In the genomic region with DNA sequence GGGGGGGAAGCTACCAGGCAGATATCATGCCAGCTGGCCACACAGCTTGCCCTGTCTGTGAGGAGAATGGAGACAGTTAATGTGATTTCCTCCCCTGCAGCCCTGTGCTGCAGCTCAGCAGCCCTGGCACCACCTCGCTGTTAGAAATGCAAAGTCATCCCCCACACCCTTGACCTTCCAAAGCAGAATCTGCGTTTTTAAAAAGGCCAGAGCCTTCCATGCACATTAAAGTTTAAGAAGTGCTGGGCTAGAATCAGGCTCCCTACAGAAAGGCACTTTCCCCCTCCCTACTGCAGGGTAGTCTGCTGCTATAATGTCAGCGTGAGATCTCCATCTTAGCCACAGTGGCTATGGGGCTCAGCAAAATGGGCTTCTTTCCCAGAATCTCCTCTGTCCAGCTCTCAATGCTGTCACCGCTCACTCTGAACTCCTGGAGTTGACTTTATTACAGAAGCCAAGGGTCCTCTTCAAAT, we compare ENCODE assay signal across 10 mouse cellular contexts. TPM values are rescaled to one million over a fixed set of nuclear protein-coding genes. Genes with fewer than 3 reads are reported as not detected.
DNase-seq lines count a peak whose midpoint lies in the region; ATAC-seq lines count a peak whose summit lies in the region.
"Had no signal": no experiment of that assay in that cellular context is flagged by ENCODE, and none has a peak within 500 bp of the region (broad histone marks: within the 10 kb centered on the region; RNA-seq: fewer than 3 reads in every experiment).

No protein-coding gene starts in this region.

- H3K4me2 ChIP-seq in midbrain, embryonic 14.5 days (ENCODE audit: low read length) = no peak overlapping the region
- H3K4me2 ChIP-seq in midbrain, embryonic 11.5 days = no peak overlapping the region
- H3K4me2 ChIP-seq: embryonic facial prominence, embryonic 15.5 days; neural tube, embryonic 12.5 days had no signal

- H3K9me3 ChIP-seq in midbrain, embryonic 14.5 days (ENCODE audit: control insufficient read depth, low read length) = no peaks in the 10 kb centered on the region
- no peaks in the 10 kb centered on the region for H3K9me3 ChIP-seq in midbrain, embryonic 11.5 days (ENCODE audit: control insufficient read depth, low read length)
- H3K9me3 ChIP-seq: embryonic facial prominence, embryonic 15.5 days; neural tube, embryonic 12.5 days had no signal

- no peak overlapping the region for H3K4me3 ChIP-seq in midbrain, embryonic 14.5 days (replicated peaks; ENCODE audit: low read depth, low read length)
- no peak overlapping the region for H3K4me3 ChIP-seq in midbrain, embryonic 11.5 days (ENCODE audit: low read depth, low read length)
- no peak overlapping the region for H3K4me3 ChIP-seq in macrophage (ENCODE audit: inconsistent target)
- H3K4me3 ChIP-seq: embryonic facial prominence, embryonic 15.5 days; neural tube, embryonic 12.5 days had no signal

- no peak overlapping the region for H3K9ac ChIP-seq in midbrain, embryonic 14.5 days (replicated peaks; ENCODE audit: low read length)
- no peak overlapping the region for H3K9ac ChIP-seq in midbrain, embryonic 11.5 days (ENCODE audit: low read length)
- H3K9ac ChIP-seq: embryonic facial prominence, embryonic 15.5 days; neural tube, embryonic 12.5 days had no signal

- no peaks in the 10 kb centered on the region for H3K4me1 ChIP-seq in midbrain, embryonic 14.5 days (ENCODE audit: control insufficient read depth, insufficient read depth, low read length)
- no peaks in the 10 kb centered on the region; the same call in 1 of the 2 replicates for H3K4me1 ChIP-seq in midbrain, embryonic 11.5 days (ENCODE audit: control insufficient read depth, insufficient read depth, low read length)
- H3K4me1 ChIP-seq: embryonic facial prominence, embryonic 15.5 days; neural tube, embryonic 12.5 days had no signal

- no peak overlapping the region for H3K27ac ChIP-seq in midbrain, embryonic 14.5 days (replicated peaks; ENCODE audit: low read depth, low read length)
- no peak overlapping the region for H3K27ac ChIP-seq in midbrain, embryonic 11.5 days (ENCODE audit: low read depth, low read length)
- H3K27ac ChIP-seq in macrophage = peak overlapping the region; percentile 73
- H3K27ac ChIP-seq: embryonic facial prominence, embryonic 15.5 days; neural tube, embryonic 12.5 days had no signal

- ATAC-seq in midbrain, embryonic 14.5 days (ENCODE audit: low FRiP score, low TSS enrichment) = no peak
- no peak for ATAC-seq in midbrain, embryonic 11.5 days (ENCODE audit: low FRiP score)
- peak; percentile 17; the same call in 1 of the 2 replicates for ATAC-seq in granulocyte monocyte progenitor cell, adult 5-6 weeks (replicated peaks; ENCODE audit: poor library complexity, severe bottlenecking)

- 28% methylated on average over 4 of the region's 4 CpGs for WGBS in midbrain, embryonic 14.5 days
- 42% methylated on average over 4 of the region's 4 CpGs for WGBS in midbrain, embryonic 11.5 days
- WGBS in macrophage (ENCODE audit: missing documents) = 37% methylated on average over 4 of the region's 4 CpGs

- no peaks in the 10 kb centered on the region for H3K27me3 ChIP-seq in midbrain, embryonic 14.5 days (ENCODE audit: control insufficient read depth, insufficient read depth, low read length)
- no peaks in the 10 kb centered on the region for H3K27me3 ChIP-seq in midbrain, embryonic 11.5 days (ENCODE audit: control insufficient read depth, insufficient read depth, low read length)
- H3K27me3 ChIP-seq: embryonic facial prominence, embryonic 15.5 days; neural tube, embryonic 12.5 days had no signal

- no peaks in the 10 kb centered on the region for H3K36me3 ChIP-seq in midbrain, embryonic 14.5 days (ENCODE audit: control insufficient read depth, insufficient read depth, low read length)
- no peaks in the 10 kb centered on the region for H3K36me3 ChIP-seq in midbrain, embryonic 11.5 days (ENCODE audit: control insufficient read depth, insufficient read depth, low read length)
- H3K36me3 ChIP-seq in macrophage (ENCODE audit: inconsistent target) = no peaks in the 10 kb centered on the region
- H3K36me3 ChIP-seq: embryonic facial prominence, embryonic 15.5 days; neural tube, embryonic 12.5 days had no signal

- peak; percentile 19 for DNase-seq in cerebellum, adult 11-12 months
- DNase-seq in cerebellum, adult 11 months = no peak
- DNase-seq in midbrain, embryonic 14.5 days = peak; percentile 49
- DNase-seq in midbrain, embryonic 11.5 days (ENCODE audit: low spot score, missing footprints) = no peak
- no peak for DNase-seq in layer of hippocampus, adult 9-11 months
- no peak for DNase-seq in urinary bladder, postnatal 36 days (ENCODE audit: low spot score in 2 of 2)

- no peaks in the 10 kb centered on the region for H3K79me2 ChIP-seq in macrophage (ENCODE audit: inconsistent target)

RNA-seq across cellular contexts. Expression of gene Tfrc, which starts 10.8 kb away (rescaled TPM):
- polyA plus RNA-seq in midbrain, embryonic 14.5 days (2014; fragmentation: Nextera tagmentation; extraction: Ambion mirVana) = 31.8 and 69.8 TPM in 2 replicates
- 87.1 and 89.3 TPM in 2 replicates for polyA plus RNA-seq in midbrain, embryonic 11.5 days (2014; fragmentation: Nextera tagmentation; extraction: Ambion mirVana)
- 65.6 and 67.9 TPM in 2 replicates for total RNA-seq in granulocyte monocyte progenitor cell, adult 5-6 weeks (2014; fragmentation: Nextera tagmentation)
- 105 and 142 TPM in 2 replicates for total RNA-seq in granulocyte monocyte progenitor cell, adult 5-6 weeks (2017)
- total RNA-seq in macrophage (2018; cell fraction: chromatin; rRNA removed) = 100 to 1,000 TPM in 19 of 26 experiments, 10 to 100 TPM in 7; 17.1 to 870 (median 238) TPM
- total RNA-seq in macrophage (2018; cell fraction: cytosol; rRNA removed) = 1,000 to 10,000 TPM in 3 of 26 experiments, 100 to 1,000 TPM in 23; 115 to 1,267 (median 399) TPM
- total RNA-seq in macrophage (2018; cell fraction: nucleus; rRNA removed) = 1,000 to 10,000 TPM in 1 of 26 experiments, 100 to 1,000 TPM in 24, 10 to 100 TPM in 1; 68.9 to 1,011 (median 406) TPM
- 327 to 500 TPM (median 495 TPM) in 3 replicates for polyA plus RNA-seq in macrophage (2018)

RNA-seq across cellular contexts. Expression of gene Tnk2, which starts 45.7 kb away (rescaled TPM):
- polyA plus RNA-seq in midbrain, embryonic 14.5 days (2014; fragmentation: Nextera tagmentation; extraction: Ambion mirVana) = 15.5 and 17.6 TPM in 2 replicates
- polyA plus RNA-seq in midbrain, embryonic 11.5 days (2014; fragmentation: Nextera tagmentation; extraction: Ambion mirVana) = 6.1 and 6.6 TPM in 2 replicates
- 11.0 and 12.9 TPM in 2 replicates for total RNA-seq in granulocyte monocyte progenitor cell, adult 5-6 weeks (2014; fragmentation: Nextera tagmentation)
- total RNA-seq in granulocyte monocyte progenitor cell, adult 5-6 weeks (2017) = 8.8 and 14.8 TPM in 2 replicates
- 10 to 100 TPM in 1 of 26 experiments, 1 to 10 TPM in 25; 1.3 to 10.7 (median 4.9) TPM for total RNA-seq in macrophage (2018; cell fraction: chromatin; rRNA removed)
- 1 to 10 TPM in 23 of 26 experiments, under 1 TPM in 3; 0.84 to 3.3 (median 1.7) TPM for total RNA-seq in macrophage (2018; cell fraction: cytosol; rRNA removed)
- total RNA-seq in macrophage (2018; cell fraction: nucleus; rRNA removed) = 1 to 10 TPM; 1.1 to 8.8 (median 2.6) TPM
- 0.66 to 3.8 TPM (median 1.1 TPM) in 3 replicates for polyA plus RNA-seq in macrophage (2018)

Comparison
In these comparisons a context has a peak if more than half of its experiments do, and no peak if none do; other contexts are left out.
1. DNase-seq: peak in cerebellum, adult 11-12 months (single experiment) and midbrain, embryonic 14.5 days (single experiment); none in cerebellum, adult 11 months (single experiment), midbrain, embryonic 11.5 days (single experiment), layer of hippocampus, adult 9-11 months (single experiment) and urinary bladder, postnatal 36 days (0 of 2).